Mouse (Mus musculus): ENCODE data around the gene Tbccd1. TPM values are rescaled to one million over a fixed set of nuclear protein-coding genes. Genes with fewer than 3 reads are reported as not detected.

Gene Tbccd1
- polyA plus RNA-seq, 1 experiment from 2014 or later = 22.2 TPM

DNA sequence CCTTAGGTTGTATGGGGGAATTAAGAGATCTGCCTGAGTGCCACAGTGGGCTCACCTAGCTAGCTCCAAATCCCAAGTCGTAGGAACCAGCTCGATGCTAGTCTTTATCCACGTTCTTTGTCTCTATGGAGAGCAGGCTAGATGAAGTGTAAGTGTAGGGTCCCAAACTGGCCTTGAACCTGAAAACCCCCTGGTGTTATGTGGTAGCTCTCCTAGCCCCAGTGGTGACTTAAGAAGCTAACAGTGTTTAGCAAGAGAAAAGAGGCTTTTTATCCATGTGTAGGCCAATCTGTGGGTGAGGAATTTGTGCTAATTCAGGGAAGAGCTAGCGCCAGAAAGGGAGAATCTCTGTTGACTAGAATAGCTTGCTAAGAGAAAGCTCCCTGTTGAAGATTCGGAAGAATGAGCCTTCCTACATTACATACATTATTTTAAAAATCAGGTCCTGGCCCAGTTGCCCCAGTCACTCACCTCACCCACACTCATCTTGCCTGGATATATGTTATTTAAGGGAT lies 81.9 kb downstream of the Tbccd1 start:
- Histone ChIP-seq H3K9ac (replicated peaks; ENCODE audit: low read depth, low read length) (no peak overlapping the region), H3K4me1 (replicated peaks; ENCODE audit: control insufficient read depth, insufficient read depth, low read length) (no peaks in the 10 kb centered on the region), H3K36me3 (ENCODE audit: control insufficient read depth, insufficient read depth) (no peaks in the 10 kb centered on the region), H3K27me3 (replicated peaks; ENCODE audit: control insufficient read depth, insufficient read depth, low read length) (no peaks in the 10 kb centered on the region), H3K9me3 (ENCODE audit: control insufficient read depth, low read length) (no peaks in the 10 kb centered on the region), H3K4me2 (ENCODE audit: low read length) (no peak overlapping the region), H3K27ac (ENCODE audit: low read length) (no peak overlapping the region), H3K4me3 (replicated peaks; ENCODE audit: low read length) (no peak overlapping the region)
- ATAC-seq = no peak
- 66% methylated on average over 5 of the region's 5 CpGs for WGBS

DNA sequence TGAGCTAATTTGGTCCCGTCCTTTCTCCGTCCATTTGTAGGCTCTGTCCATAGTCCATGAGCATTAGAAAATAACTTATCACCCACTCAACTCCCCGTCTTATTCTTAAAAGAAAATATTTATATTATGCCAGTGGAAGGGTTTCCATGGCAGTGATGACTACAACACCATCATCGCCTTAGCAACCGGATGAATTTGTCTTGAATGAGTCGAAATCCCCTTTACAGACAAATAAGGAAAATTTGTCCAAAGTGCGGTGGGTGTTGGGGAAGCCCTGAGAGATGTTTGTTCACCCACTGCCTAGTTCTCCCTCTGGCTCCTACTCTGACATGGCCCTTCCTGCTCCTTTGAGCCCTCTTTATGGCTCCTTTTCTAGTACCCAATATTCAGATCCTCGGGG lies 88.8 kb downstream of the Tbccd1 start:
- no peak overlapping the region for H3K4me3 ChIP-seq (replicated peaks; ENCODE audit: low read length)
- no peak overlapping the region for H3K4me2 ChIP-seq (ENCODE audit: low read length)
- no peaks in the 10 kb centered on the region for H3K27me3 ChIP-seq (replicated peaks; ENCODE audit: control insufficient read depth, insufficient read depth, low read length)
- no peaks in the 10 kb centered on the region for H3K4me1 ChIP-seq (replicated peaks; ENCODE audit: control insufficient read depth, insufficient read depth, low read length)
- WGBS = 89% methylated on average over 8 of the region's 8 CpGs
- H3K9ac ChIP-seq (replicated peaks; ENCODE audit: low read depth, low read length) = no peak overlapping the region
- no peak overlapping the region for H3K27ac ChIP-seq (ENCODE audit: low read length)
- H3K9me3 ChIP-seq (ENCODE audit: control insufficient read depth, low read length) = no peaks in the 10 kb centered on the region
- no peak for ATAC-seq
- no peaks in the 10 kb centered on the region for H3K36me3 ChIP-seq (ENCODE audit: control insufficient read depth, insufficient read depth)

DNA sequence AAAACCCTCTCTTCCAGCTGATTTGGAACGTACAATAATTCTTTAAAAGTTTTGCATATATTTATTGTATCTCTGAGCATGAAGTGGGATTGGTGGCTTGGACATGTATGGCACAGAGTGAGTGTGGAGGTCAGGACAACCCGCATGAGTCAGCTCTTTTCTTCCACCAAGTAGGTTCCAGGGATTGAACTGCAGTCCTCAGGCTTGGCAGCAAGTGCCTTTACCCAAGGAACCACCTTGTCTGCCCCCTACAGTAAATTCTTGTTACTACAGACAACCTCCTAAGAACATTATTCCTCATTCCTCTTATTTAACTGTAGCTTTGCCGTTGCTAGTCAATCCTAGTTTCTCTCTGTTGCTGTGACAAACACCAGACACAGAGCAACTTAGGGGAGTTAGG lies 90.1 kb downstream of the Tbccd1 start:
- H3K4me1 ChIP-seq (replicated peaks; ENCODE audit: control insufficient read depth, insufficient read depth, low read length) = no peaks in the 10 kb centered on the region
- no peak for ATAC-seq
- H3K9ac ChIP-seq (replicated peaks; ENCODE audit: low read depth, low read length) = no peak overlapping the region
- H3K27me3 ChIP-seq (replicated peaks; ENCODE audit: control insufficient read depth, insufficient read depth, low read length) = no peaks in the 10 kb centered on the region
- H3K27ac ChIP-seq (ENCODE audit: low read length) = no peak overlapping the region
- no peak overlapping the region for H3K4me2 ChIP-seq (ENCODE audit: low read length)
- no peaks in the 10 kb centered on the region for H3K9me3 ChIP-seq (ENCODE audit: control insufficient read depth, low read length)
- no peak overlapping the region for H3K4me3 ChIP-seq (replicated peaks; ENCODE audit: low read length)
- H3K36me3 ChIP-seq (ENCODE audit: control insufficient read depth, insufficient read depth) = no peaks in the 10 kb centered on the region
- 95% methylated on average over 3 of the region's 3 CpGs for whole genome bisulfite sequencing

DNA sequence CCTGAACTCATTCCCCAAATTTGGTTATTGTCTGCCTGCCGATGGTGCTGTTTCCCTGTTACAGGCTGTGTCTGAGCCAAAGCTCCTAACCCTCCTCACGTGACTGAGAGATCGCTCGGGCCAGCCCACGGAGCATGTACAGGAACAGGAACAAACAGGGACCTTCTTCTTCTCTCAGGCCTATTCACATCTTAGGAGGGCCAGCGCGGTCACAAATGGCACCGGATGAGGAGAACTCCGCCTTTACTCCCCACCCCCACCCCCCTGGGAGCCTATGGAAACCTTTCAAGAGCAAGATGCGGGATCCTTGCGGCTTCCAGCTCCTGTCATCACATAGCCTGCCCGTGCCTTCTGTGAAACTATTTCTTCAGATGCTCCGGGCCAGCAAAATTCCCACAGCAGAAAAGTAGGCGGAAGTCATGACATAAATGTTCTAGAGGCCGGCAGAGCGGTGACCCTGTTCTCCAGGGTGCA lies 90.7 kb downstream of the Tbccd1 start:
- Histone ChIP-seq H3K4me3 (replicated peaks; ENCODE audit: low read length) (no peak overlapping the region), H3K9ac (replicated peaks; ENCODE audit: low read depth, low read length) (no peak overlapping the region), H3K4me2 (ENCODE audit: low read length) (no peak overlapping the region), H3K27me3 (replicated peaks; ENCODE audit: control insufficient read depth, insufficient read depth, low read length) (no peaks in the 10 kb centered on the region), H3K9me3 (ENCODE audit: control insufficient read depth, low read length) (no peaks in the 10 kb centered on the region), H3K4me1 (replicated peaks; ENCODE audit: control insufficient read depth, insufficient read depth, low read length) (no peaks in the 10 kb centered on the region), H3K27ac (ENCODE audit: low read length) (no peak overlapping the region), H3K36me3 (ENCODE audit: control insufficient read depth, insufficient read depth) (no peaks in the 10 kb centered on the region)
- WGBS = 83% methylated on average over 16 of the region's 16 CpGs
- ATAC-seq = no peak

DNA sequence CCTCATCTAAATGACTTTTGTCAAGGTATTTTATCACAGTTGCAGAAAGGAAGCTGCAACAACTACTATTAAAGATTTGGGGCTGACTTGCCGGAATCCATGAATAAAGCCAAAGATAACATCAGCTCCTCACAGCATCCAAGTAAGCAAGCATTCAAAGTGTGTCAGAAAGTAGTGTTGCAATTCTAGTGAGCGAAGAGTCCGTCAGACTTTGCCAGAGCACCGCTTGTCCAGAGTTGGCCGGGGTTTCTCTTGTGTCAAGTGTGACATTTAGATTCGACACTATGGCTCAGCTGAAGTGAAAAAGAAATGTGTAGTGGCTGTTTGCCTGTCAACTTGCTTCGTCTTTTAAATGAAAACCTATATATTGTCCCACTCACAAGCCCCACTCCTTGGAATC lies 91.9 kb downstream of the Tbccd1 start:
- Histone ChIP-seq H3K36me3 (ENCODE audit: control insufficient read depth, insufficient read depth) (no peaks in the 10 kb centered on the region), H3K9me3 (ENCODE audit: control insufficient read depth, low read length) (peaks cover under 1% of the 10 kb centered on the region; the same call in 1 of the 2 replicates), H3K4me1 (replicated peaks; ENCODE audit: control insufficient read depth, insufficient read depth, low read length) (no peaks in the 10 kb centered on the region), H3K4me3 (replicated peaks; ENCODE audit: low read length) (no peak overlapping the region), H3K4me2 (ENCODE audit: low read length) (no peak overlapping the region), H3K27me3 (replicated peaks; ENCODE audit: control insufficient read depth, insufficient read depth, low read length) (no peaks in the 10 kb centered on the region), H3K27ac (ENCODE audit: low read length) (no peak overlapping the region), H3K9ac (replicated peaks; ENCODE audit: low read depth, low read length) (no peak overlapping the region)
- no peak for ATAC-seq
- WGBS = 82% methylated on average over 7 of the region's 7 CpGs

Other genes with a start within 250 kb of the Tbccd1 start
- gene Dgkg, start 200.4 kb downstream of the Tbccd1 start, polyA plus RNA-seq (2015; fragmentation: Nextera tagmentation; extraction: Ambion mirVana) = 6.5 and 6.6 TPM in 2 replicates
- not detected in 2 replicates for gene Crygs, start 46.1 kb downstream of the Tbccd1 start, polyA plus RNA-seq (2015; fragmentation: Nextera tagmentation; extraction: Ambion mirVana)
- 83.4 and 85.7 TPM in 2 replicates for gene Dnajb11, start 176 bp upstream of the Tbccd1 start, polyA plus RNA-seq (2015; fragmentation: Nextera tagmentation; extraction: Ambion mirVana)
- gene Ahsg, start 33.6 kb upstream of the Tbccd1 start, polyA plus RNA-seq (2015; fragmentation: Nextera tagmentation; extraction: Ambion mirVana) = 0.25 TPM in 1 of 2 replicates, not detected in the other
- not detected in 2 replicates for gene Fetub, start 60.7 kb upstream of the Tbccd1 start, polyA plus RNA-seq (2015; fragmentation: Nextera tagmentation; extraction: Ambion mirVana)
- gene Hrg, start 93.4 kb upstream of the Tbccd1 start, polyA plus RNA-seq (2015; fragmentation: Nextera tagmentation; extraction: Ambion mirVana) = not detected in 2 replicates
- gene Kng2, start 171.8 kb upstream of the Tbccd1 start, polyA plus RNA-seq (2015; fragmentation: Nextera tagmentation; extraction: Ambion mirVana) = not detected in 2 replicates
- not detected in 2 replicates for gene Kng1, start 200.2 kb upstream of the Tbccd1 start, polyA plus RNA-seq (2015; fragmentation: Nextera tagmentation; extraction: Ambion mirVana)
- gene Eif4a2, start 249.8 kb upstream of the Tbccd1 start, polyA plus RNA-seq (2015; fragmentation: Nextera tagmentation; extraction: Ambion mirVana) = 378 and 390 TPM in 2 replicates

Data from forebrain, embryonic 16.5 days (tissue).